Mouse (Mus musculus) cortical plate, adult 2 months (tissue): Measurements from ENCODE around the gene Tlcd2.

Source experiments
- CTCF ChIP-seq: fragments of 200-500 bp; IDR thresholded peaks from 2 replicates; pipeline ENCODE4 v1.5.1; 2011; ENCODE audit warnings: mild to moderate bottlenecking, control low read depth, low read length; ENCODE audit not compliant: insufficient read depth; ENCODE audit errors: extremely low read depth
- POLR2A ChIP-seq: fragments of 200-500 bp; IDR thresholded peaks from 2 replicates; pipeline ENCODE4 v1.6.1; 2011; ENCODE audit warnings: mild to moderate bottlenecking, low read length, control low read depth; ENCODE audit not compliant: insufficient read depth; ENCODE audit errors: extremely low read depth

GRCm38 (mm10) chr11:75461743-75462252 lies 283 bp downstream of the Tlcd2 start:
- TF ChIP-seq CTCF (no peak), POLR2A (no peak)
